Mouse (Mus musculus): ENCODE results near the gene Abca5. TPM values are rescaled to one million over a fixed set of nuclear protein-coding genes. Genes with fewer than 3 reads are reported as not detected.

Abca5 gene
- polyA plus RNA-seq, 1 experiment from 2014 or later: 11.2 TPM

DNA sequence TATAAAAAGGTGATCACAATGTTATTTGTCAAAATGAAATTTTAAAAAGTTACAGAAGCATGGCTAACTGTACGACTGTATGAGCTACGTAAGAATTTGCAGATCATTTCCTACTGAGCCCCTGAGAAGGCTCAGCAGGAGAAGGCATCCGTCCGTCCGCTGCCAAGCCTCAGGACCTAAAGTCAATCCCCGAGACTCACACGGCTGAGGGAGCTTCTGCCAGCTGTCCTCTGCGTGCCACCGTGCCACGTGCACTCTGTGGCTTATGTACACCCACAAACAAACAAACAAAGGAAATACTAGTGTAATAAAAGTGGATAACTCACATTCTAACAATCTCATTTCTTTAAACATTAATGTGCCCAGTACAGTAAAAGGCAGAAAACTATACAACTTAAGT is 52.7 kb downstream of the Abca5 start:
- no peaks in the 10 kb centered on the region for H3K9me3 ChIP-seq (ENCODE audit: control insufficient read depth, low read length)
- H3K9ac ChIP-seq (ENCODE audit: low read depth, low read length): no peak overlapping the region
- no peak overlapping the region for H3K4me3 ChIP-seq (ENCODE audit: low read length)
- no peak overlapping the region for H3K27ac ChIP-seq (ENCODE audit: low read depth, low read length)
- H3K4me1 ChIP-seq (ENCODE audit: control insufficient read depth, insufficient read depth, low read depth, low read length): no peaks in the 10 kb centered on the region
- no peak for ATAC-seq
- WGBS: 61% methylated on average over 10 of the region's 10 CpGs
- peaks cover 4% of the 10 kb centered on the region; the same call in 1 of the 2 replicates for H3K36me3 ChIP-seq (ENCODE audit: control insufficient read depth, insufficient read depth, low read length)
- no peak overlapping the region for H3K4me2 ChIP-seq (ENCODE audit: low read length)
- no peaks in the 10 kb centered on the region for H3K27me3 ChIP-seq (replicated peaks; ENCODE audit: control insufficient read depth, insufficient read depth, low read length)

DNA sequence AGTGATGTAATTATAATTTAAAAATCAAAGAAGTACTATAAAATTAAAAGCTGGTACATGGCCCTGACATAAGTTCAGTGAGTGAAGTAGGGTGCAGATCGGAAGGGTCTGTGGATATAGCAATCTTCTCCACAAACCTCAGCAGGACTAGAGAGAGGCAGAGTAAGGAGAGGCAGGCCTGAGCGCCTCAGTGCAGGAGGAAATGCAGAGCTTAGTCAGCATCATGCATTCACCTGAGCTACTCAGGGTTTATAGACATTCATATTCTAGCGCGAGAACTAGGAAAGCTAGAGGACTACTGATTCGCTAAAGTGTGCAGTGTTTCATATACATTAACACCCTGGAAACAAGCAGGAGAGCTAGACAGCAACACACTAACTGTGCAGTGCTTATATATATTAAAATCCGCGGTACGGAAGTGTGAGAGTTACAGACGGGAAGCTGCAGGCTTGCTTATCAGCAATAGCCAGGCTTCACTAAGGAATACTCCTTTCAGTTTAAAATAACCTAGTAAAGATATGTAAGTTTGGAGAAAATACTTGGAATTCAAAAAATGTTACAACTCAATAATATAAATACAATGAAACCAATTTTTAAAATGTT is 53.2 kb downstream of the Abca5 start:
- Histone ChIP-seq H3K36me3 (ENCODE audit: control insufficient read depth, insufficient read depth, low read length) (peaks cover 4% of the 10 kb centered on the region; the same call in 1 of the 2 replicates), H3K27me3 (replicated peaks; ENCODE audit: control insufficient read depth, insufficient read depth, low read length) (no peaks in the 10 kb centered on the region), H3K4me1 (ENCODE audit: control insufficient read depth, insufficient read depth, low read depth, low read length) (no peaks in the 10 kb centered on the region), H3K4me2 (ENCODE audit: low read length) (no peak overlapping the region), H3K9ac (ENCODE audit: low read depth, low read length) (no peak overlapping the region), H3K9me3 (ENCODE audit: control insufficient read depth, low read length) (no peaks in the 10 kb centered on the region), H3K27ac (ENCODE audit: low read depth, low read length) (no peak overlapping the region), H3K4me3 (ENCODE audit: low read length) (no peak overlapping the region)
- WGBS: 86% methylated on average over 9 of the region's 9 CpGs
- ATAC-seq: no peak

DNA sequence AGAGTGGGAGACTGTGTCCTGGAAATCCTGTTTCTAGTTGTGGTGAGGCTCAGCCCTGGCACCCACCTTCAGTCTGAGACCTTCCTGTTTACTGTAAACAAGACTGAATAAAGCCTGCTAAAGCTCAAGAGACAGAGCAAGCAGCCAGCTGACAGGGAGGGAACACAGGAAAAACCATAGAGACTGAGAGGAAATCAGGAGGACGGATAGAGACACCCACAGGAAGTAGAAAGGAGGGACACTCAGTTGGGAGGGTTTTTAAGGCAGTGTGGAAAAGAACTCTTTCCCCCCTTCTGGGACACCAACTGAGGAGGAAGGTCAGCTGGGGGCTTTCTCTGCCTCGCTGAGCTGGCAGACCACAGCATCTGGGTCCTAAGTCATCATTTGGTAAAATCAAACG is 62.7 kb downstream of the Abca5 start:
- Histone ChIP-seq H3K9ac (ENCODE audit: low read depth, low read length) (no peak overlapping the region), H3K4me2 (ENCODE audit: low read length) (no peak overlapping the region), H3K4me3 (ENCODE audit: low read length) (no peak overlapping the region), H3K27ac (ENCODE audit: low read depth, low read length) (no peak overlapping the region), H3K4me1 (ENCODE audit: control insufficient read depth, insufficient read depth, low read depth, low read length) (no peaks in the 10 kb centered on the region), H3K36me3 (ENCODE audit: control insufficient read depth, insufficient read depth, low read length) (no peaks in the 10 kb centered on the region; the same call in 1 of the 2 replicates), H3K9me3 (ENCODE audit: control insufficient read depth, low read length) (no peaks in the 10 kb centered on the region), H3K27me3 (replicated peaks; ENCODE audit: control insufficient read depth, insufficient read depth, low read length) (no peaks in the 10 kb centered on the region)
- 66% methylated on average over 3 of the region's 3 CpGs for WGBS
- ATAC-seq: no peak

DNA sequence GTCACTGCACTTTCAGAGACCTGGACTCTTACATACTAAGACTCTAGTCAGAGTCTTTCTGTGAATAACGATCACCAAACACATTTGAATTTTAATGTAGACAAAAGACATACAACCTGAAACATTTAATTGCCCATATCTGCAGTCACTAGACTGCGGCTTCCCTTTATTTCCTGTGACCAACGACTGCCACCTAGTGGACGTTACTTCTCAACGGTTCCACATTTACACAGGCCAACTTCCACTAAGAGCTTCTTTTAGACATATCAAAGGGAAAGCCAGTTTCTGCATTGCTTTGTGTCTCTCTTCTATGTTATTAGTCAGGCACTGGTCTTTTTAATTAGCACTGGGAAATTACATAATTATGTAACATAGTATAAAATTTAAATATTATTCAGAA is 65.8 kb downstream of the Abca5 start:
- Histone ChIP-seq H3K4me3 (ENCODE audit: low read length) (no peak overlapping the region), H3K36me3 (ENCODE audit: control insufficient read depth, insufficient read depth, low read length) (no peaks in the 10 kb centered on the region), H3K9me3 (ENCODE audit: control insufficient read depth, low read length) (no peaks in the 10 kb centered on the region), H3K4me2 (ENCODE audit: low read length) (no peak overlapping the region), H3K27me3 (replicated peaks; ENCODE audit: control insufficient read depth, insufficient read depth, low read length) (no peaks in the 10 kb centered on the region), H3K4me1 (ENCODE audit: control insufficient read depth, insufficient read depth, low read depth, low read length) (no peaks in the 10 kb centered on the region), H3K27ac (ENCODE audit: low read depth, low read length) (no peak overlapping the region), H3K9ac (ENCODE audit: low read depth, low read length) (no peak overlapping the region)
- ATAC-seq: peak; percentile 80
- WGBS: 5% methylated on average over 5 of the region's 5 CpGs

GRCm38 (mm10) chr11:110268244-110268844 is 69.2 kb downstream of the Abca5 start:
- H3K9ac ChIP-seq (ENCODE audit: low read depth, low read length): no peak overlapping the region
- H3K4me3 ChIP-seq (ENCODE audit: low read length): no peak overlapping the region
- no peaks in the 10 kb centered on the region for H3K4me1 ChIP-seq (ENCODE audit: control insufficient read depth, insufficient read depth, low read depth, low read length)
- H3K27ac ChIP-seq (ENCODE audit: low read depth, low read length): no peak overlapping the region
- H3K4me2 ChIP-seq (ENCODE audit: low read length): no peak overlapping the region
- H3K36me3 ChIP-seq (ENCODE audit: control insufficient read depth, insufficient read depth, low read length): no peaks in the 10 kb centered on the region
- H3K27me3 ChIP-seq (replicated peaks; ENCODE audit: control insufficient read depth, insufficient read depth, low read length): no peaks in the 10 kb centered on the region
- no peaks in the 10 kb centered on the region for H3K9me3 ChIP-seq (ENCODE audit: control insufficient read depth, low read length)
- peak; percentile 64; the same call in 1 of the 2 replicates for ATAC-seq
- 44% methylated on average over 8 of the region's 8 CpGs for WGBS

DNA sequence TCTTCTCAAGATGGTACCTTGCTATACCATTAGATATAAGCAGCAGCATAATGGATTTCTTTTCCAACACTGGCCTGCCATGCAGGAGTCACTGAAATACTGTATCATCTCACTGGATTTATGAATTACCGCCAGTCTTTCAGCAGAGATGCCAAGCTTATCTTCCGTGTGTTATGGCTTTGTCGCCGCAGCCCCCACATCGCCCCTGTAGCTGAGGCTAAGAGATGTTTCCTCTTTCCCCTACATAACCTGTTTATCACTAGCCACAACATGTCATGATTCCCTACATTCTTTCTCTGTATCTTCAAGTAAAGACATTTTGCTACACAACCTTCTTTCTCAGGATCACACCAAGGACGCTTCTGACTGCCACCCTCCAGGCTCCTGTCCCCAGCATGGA is 70.3 kb downstream of the Abca5 start:
- Histone ChIP-seq H3K4me1 (ENCODE audit: control insufficient read depth, insufficient read depth, low read depth, low read length) (no peaks in the 10 kb centered on the region), H3K27me3 (replicated peaks; ENCODE audit: control insufficient read depth, insufficient read depth, low read length) (no peaks in the 10 kb centered on the region), H3K4me3 (ENCODE audit: low read length) (no peak overlapping the region), H3K4me2 (ENCODE audit: low read length) (no peak overlapping the region), H3K36me3 (ENCODE audit: control insufficient read depth, insufficient read depth, low read length) (no peaks in the 10 kb centered on the region), H3K9me3 (ENCODE audit: control insufficient read depth, low read length) (no peaks in the 10 kb centered on the region), H3K9ac (ENCODE audit: low read depth, low read length) (no peak overlapping the region), H3K27ac (ENCODE audit: low read depth, low read length) (no peak overlapping the region)
- 93% methylated on average over 6 of the region's 6 CpGs for WGBS
- ATAC-seq: no peak

GRCm38 (mm10) chr11:110266757-110267156 is 70.8 kb downstream of the Abca5 start:
- Histone ChIP-seq H3K36me3 (ENCODE audit: control insufficient read depth, insufficient read depth, low read length) (no peaks in the 10 kb centered on the region), H3K27me3 (replicated peaks; ENCODE audit: control insufficient read depth, insufficient read depth, low read length) (no peaks in the 10 kb centered on the region), H3K4me3 (ENCODE audit: low read length) (no peak overlapping the region), H3K4me1 (ENCODE audit: control insufficient read depth, insufficient read depth, low read depth, low read length) (no peaks in the 10 kb centered on the region), H3K4me2 (ENCODE audit: low read length) (no peak overlapping the region), H3K9ac (ENCODE audit: low read depth, low read length) (no peak overlapping the region), H3K27ac (ENCODE audit: low read depth, low read length) (no peak overlapping the region), H3K9me3 (ENCODE audit: control insufficient read depth, low read length) (no peaks in the 10 kb centered on the region)
- ATAC-seq: no peak
- 76% methylated on average over 11 of the region's 11 CpGs for WGBS

DNA sequence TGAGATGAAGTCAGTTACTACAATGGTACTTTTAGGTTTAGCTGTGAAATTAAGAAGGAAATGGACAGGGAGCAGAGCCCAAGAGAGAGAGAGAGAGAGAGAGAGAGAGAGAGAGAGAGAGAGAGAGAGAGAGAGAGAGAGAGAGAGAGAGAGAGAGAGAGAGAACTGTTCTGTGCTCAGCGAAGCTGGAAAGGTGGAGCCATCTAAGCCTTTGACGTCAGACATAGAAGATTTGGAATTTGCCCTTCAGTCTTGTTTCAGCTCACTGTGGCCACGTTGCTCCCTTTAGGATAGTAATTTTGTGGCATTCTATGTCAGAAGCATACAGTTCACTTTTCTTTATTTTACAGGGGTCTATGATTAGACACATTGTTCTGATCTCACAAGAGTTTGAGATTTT is 75.6 kb downstream of the Abca5 start:
- H3K4me3 ChIP-seq (ENCODE audit: low read length): no peak overlapping the region
- H3K4me2 ChIP-seq (ENCODE audit: low read length): no peak overlapping the region
- H3K27ac ChIP-seq (ENCODE audit: low read depth, low read length): no peak overlapping the region
- H3K9ac ChIP-seq (ENCODE audit: low read depth, low read length): no peak overlapping the region
- no peaks in the 10 kb centered on the region for H3K27me3 ChIP-seq (replicated peaks; ENCODE audit: control insufficient read depth, insufficient read depth, low read length)
- H3K36me3 ChIP-seq (ENCODE audit: control insufficient read depth, insufficient read depth, low read length): no peaks in the 10 kb centered on the region
- H3K4me1 ChIP-seq (ENCODE audit: control insufficient read depth, insufficient read depth, low read depth, low read length): no peaks in the 10 kb centered on the region
- H3K9me3 ChIP-seq (ENCODE audit: control insufficient read depth, low read length): no peaks in the 10 kb centered on the region
- ATAC-seq: no peak
- 79% methylated on average over 3 of the region's 3 CpGs for WGBS

DNA sequence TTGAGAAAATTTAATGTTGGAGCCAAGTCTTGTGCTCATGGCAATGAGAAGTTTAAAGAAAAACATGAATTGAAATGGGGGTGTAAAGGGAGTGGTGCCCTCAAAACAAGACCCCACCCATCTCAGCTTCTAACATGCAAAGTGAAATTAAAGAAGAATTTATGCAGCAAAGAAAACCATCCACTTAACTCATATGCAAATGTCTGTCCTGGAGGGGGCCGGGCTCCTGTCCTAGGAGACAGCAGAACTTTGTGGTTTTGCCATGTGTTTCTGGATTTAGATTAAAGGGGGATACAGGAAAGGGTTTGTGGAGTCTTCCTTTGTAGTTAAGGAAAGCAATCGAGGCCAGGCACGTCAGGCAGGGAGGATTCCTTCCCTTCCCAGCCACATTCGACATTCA is 79.6 kb downstream of the Abca5 start:
- 70% methylated on average over 4 of the region's 4 CpGs for WGBS
- no peaks in the 10 kb centered on the region for H3K9me3 ChIP-seq (ENCODE audit: control insufficient read depth, low read length)
- H3K27me3 ChIP-seq (replicated peaks; ENCODE audit: control insufficient read depth, insufficient read depth, low read length): no peaks in the 10 kb centered on the region
- no peak overlapping the region for H3K4me2 ChIP-seq (ENCODE audit: low read length)
- H3K4me1 ChIP-seq (ENCODE audit: control insufficient read depth, insufficient read depth, low read depth, low read length): no peaks in the 10 kb centered on the region
- H3K4me3 ChIP-seq (ENCODE audit: low read length): no peak overlapping the region
- no peak for ATAC-seq
- no peak overlapping the region for H3K9ac ChIP-seq (ENCODE audit: low read depth, low read length)
- no peaks in the 10 kb centered on the region for H3K36me3 ChIP-seq (ENCODE audit: control insufficient read depth, insufficient read depth, low read length)
- H3K27ac ChIP-seq (ENCODE audit: low read depth, low read length): no peak overlapping the region
